Mouse (Mus musculus) embryonic facial prominence, embryonic 12.5 days (tissue): Measurements from ENCODE around the gene Strada. TPM values are rescaled to one million over a fixed set of nuclear protein-coding genes. Genes with fewer than 3 reads are reported as not detected.
"Not testable (repeated sequence)": the region's sequence is repeated elsewhere in the genome, so short reads cannot be mapped to it uniquely, and the experiment has no call there.

Source experiments
- ATAC-seq: fragments of 200-750 bp; cut with Nextera tagmentation; 2 replicates; pipeline ENCODE4 v1.8.0; 2017; ENCODE audit not compliant: insufficient number of reproducible peaks, insufficient read depth, low FRiP score, low TSS enrichment
- H3K27ac ChIP-seq: fragments of 300-500 bp; sonication (generic); 2 replicates; pipeline ENCODE4 v1.5.1; 2016; ENCODE audit warnings: mild to moderate bottlenecking
- H3K27me3 ChIP-seq: fragments of 300-500 bp; sonication (generic); 2 replicates; pipeline ENCODE4 v1.6.1; 2016; ENCODE audit warnings: mild to moderate bottlenecking, moderate library complexity
- H3K36me3 ChIP-seq: fragments of 300-500 bp; sonication (generic); 2 replicates; pipeline ENCODE4 v1.6.1; 2016; ENCODE audit warnings: mild to moderate bottlenecking
- H3K4me1 ChIP-seq: fragments of 300-500 bp; sonication (generic); 2 replicates; pipeline ENCODE4 v1.6.1; 2016
- H3K4me2 ChIP-seq: fragments of 300-500 bp; sonication (generic); replicated peaks from 2 replicates; pipeline ENCODE4 v1.6.1; 2016; ENCODE audit warnings: mild to moderate bottlenecking, moderate library complexity
- H3K4me3 ChIP-seq: fragments of 300-500 bp; sonication (generic); 2 replicates; pipeline ENCODE4 v1.5.1; 2016; ENCODE audit warnings: mild to moderate bottlenecking
- H3K9ac ChIP-seq: fragments of 300-500 bp; sonication (generic); 2 replicates; pipeline ENCODE4 v1.6.1; 2016; ENCODE audit warnings: mild to moderate bottlenecking, moderate library complexity
- H3K9me3 ChIP-seq: fragments of 300-500 bp; sonication (generic); 2 replicates; pipeline ENCODE4 v1.6.1; 2016; ENCODE audit warnings: mild to moderate bottlenecking, moderate library complexity
- WGBS: fragments of 180-500 bp; shearing (Covaris S2); methylation state at CpG from one replicate; pipeline ENCODE4 v1.1.7; 2016; 5-methylcytosine and 5-hydroxymethylcytosine counted together
- polyA plus RNA-seq: library from polyadenylated mRNA; unstranded; fragments of >200 nt; fragmentation: Nextera tagmentation; extraction: Ambion mirVana; gene quantifications from 2 replicates; pipeline ENCODE4 v1.2.1, GENCODE M21; 2016

Gene Strada
- polyA plus RNA-seq, 1 experiment from 2014 or later: 35.4 TPM

- WGBS: 81% methylated on average over 8 of the region's 8 CpGs
- no peak for ATAC-seq
These were observed 49.8 kb downstream of the Strada start for GRCm38 (mm10) chr11:106152132-106152531.

GRCm38 (mm10) chr11:106151219-106151618, 50.7 kb downstream of the Strada start:
- WGBS: 92% methylated on average over 3 of the region's 3 CpGs
- H3K9me3 ChIP-seq: no peaks in the 10 kb centered on the region
- no peak overlapping the region for H3K4me3 ChIP-seq
- no peak overlapping the region for H3K9ac ChIP-seq
- no peak overlapping the region for H3K4me2 ChIP-seq
- H3K4me1 ChIP-seq: peaks cover 3% of the 10 kb centered on the region; the same call in 1 of the 2 replicates
- H3K36me3 ChIP-seq: peaks cover 79% of the 10 kb centered on the region
- no peaks in the 10 kb centered on the region for H3K27me3 ChIP-seq
- no peak for ATAC-seq
- no peak overlapping the region for H3K27ac ChIP-seq

More at GRCm38 (mm10) chr11:106152132-106152531, 49.8 kb downstream of the Strada start:
- Histone ChIP-seq H3K4me3 (no peak overlapping the region), H3K4me2 (no peak overlapping the region), H3K9ac (no peak overlapping the region), H3K9me3 (no peaks in the 10 kb centered on the region), H3K4me1 (peaks cover 12% of the 10 kb centered on the region), H3K36me3 (peaks cover 88% of the 10 kb centered on the region), H3K27ac (no peak overlapping the region), H3K27me3 (no peaks in the 10 kb centered on the region)

- peaks cover 6% of the 10 kb centered on the region; the same call in 1 of the 2 replicates for H3K4me1 ChIP-seq
- WGBS: 38% methylated on average over 8 of the region's 8 CpGs
- peaks cover 10% of the 10 kb centered on the region for H3K36me3 ChIP-seq
- H3K4me2 ChIP-seq: peak overlapping the region; percentile 12; the same call in 1 of the 2 replicates
- peak overlapping the region; percentile 70 for H3K27ac ChIP-seq
- ATAC-seq: 0 out of 2 replicates have a peak, but pooled peaks have one; percentile 22
- H3K27me3 ChIP-seq: no peaks in the 10 kb centered on the region
- H3K9me3 ChIP-seq: no peaks in the 10 kb centered on the region
- H3K4me3 ChIP-seq: no peak overlapping the region
- no peak overlapping the region for H3K9ac ChIP-seq
These were observed 67.1 kb downstream of the Strada start for GRCm38 (mm10) chr11:106134580-106135528.

GRCm38 (mm10) chr11:106132516-106132915, 69.5 kb downstream of the Strada start:
- Histone ChIP-seq H3K4me1 (peaks cover 6% of the 10 kb centered on the region; the same call in 1 of the 2 replicates), H3K36me3 (peaks cover 18% of the 10 kb centered on the region)

GRCm38 (mm10) chr11:106129477-106129876, 72.5 kb downstream of the Strada start:
- Histone ChIP-seq H3K4me3 (no peak overlapping the region), H3K27me3 (no peaks in the 10 kb centered on the region), H3K27ac (no peak overlapping the region), H3K9me3 (no peaks in the 10 kb centered on the region), H3K9ac (no peak overlapping the region), H3K36me3 (peaks cover 19% of the 10 kb centered on the region), H3K4me1 (0 out of 2 replicates have a peak, but pooled peaks cover under 1% of the 10 kb centered on the region), H3K4me2 (no peak overlapping the region)
- no peak for ATAC-seq
- WGBS: 98% methylated on average over 1 of the region's 1 CpGs

More at GRCm38 (mm10) chr11:106132516-106132915, 69.5 kb downstream of the Strada start:
- WGBS: 94% methylated on average over 5 of the region's 5 CpGs
- Histone ChIP-seq H3K27me3 (no peaks in the 10 kb centered on the region), H3K27ac (no peak overlapping the region), H3K9me3 (no peaks in the 10 kb centered on the region), H3K4me2 (no peak overlapping the region), H3K9ac (no peak overlapping the region), H3K4me3 (no peak overlapping the region)
- no peak for ATAC-seq

GRCm38 (mm10) chr11:106126727-106127373, 75.1 kb downstream of the Strada start:
- not testable (repeated sequence) for ATAC-seq, H3K27me3 ChIP-seq, H3K4me3 ChIP-seq, H3K4me1 ChIP-seq, H3K4me2 ChIP-seq, H3K9ac ChIP-seq, H3K27ac ChIP-seq, H3K9me3 ChIP-seq
- 94% methylated on average over 5 of the region's 6 CpGs for WGBS
- H3K36me3 ChIP-seq: peaks cover 43% of the 10 kb centered on the region

- WGBS: 73% methylated on average over 1 of the region's 1 CpGs
These were observed 76.1 kb downstream of the Strada start for GRCm38 (mm10) chr11:106125827-106126226.

GRCm38 (mm10) chr11:106124784-106125183, 77.2 kb downstream of the Strada start:
- Histone ChIP-seq H3K9me3 (no peaks in the 10 kb centered on the region), H3K4me1 (no peaks in the 10 kb centered on the region), H3K27me3 (no peaks in the 10 kb centered on the region), H3K4me3 (no peak overlapping the region), H3K27ac (no peak overlapping the region), H3K36me3 (peaks cover 48% of the 10 kb centered on the region), H3K9ac (no peak overlapping the region), H3K4me2 (no peak overlapping the region)
- no peak for ATAC-seq
- WGBS: 78% methylated on average over 4 of the region's 4 CpGs

More at GRCm38 (mm10) chr11:106125827-106126226, 76.1 kb downstream of the Strada start:
- H3K9ac ChIP-seq: no peak overlapping the region
- H3K4me3 ChIP-seq: no peak overlapping the region
- H3K4me2 ChIP-seq: no peak overlapping the region
- no peaks in the 10 kb centered on the region for H3K27me3 ChIP-seq
- no peaks in the 10 kb centered on the region for H3K9me3 ChIP-seq
- H3K4me1 ChIP-seq: no peaks in the 10 kb centered on the region
- H3K27ac ChIP-seq: no peak overlapping the region
- no peak for ATAC-seq
- H3K36me3 ChIP-seq: peaks cover 48% of the 10 kb centered on the region

GRCm38 (mm10) chr11:106122736-106123135, 79.2 kb downstream of the Strada start:
- 88% methylated on average over 3 of the region's 3 CpGs for WGBS
- Histone ChIP-seq H3K27ac (no peak overlapping the region), H3K4me2 (no peak overlapping the region), H3K36me3 (peaks cover 54% of the 10 kb centered on the region), H3K4me1 (no peaks in the 10 kb centered on the region), H3K4me3 (no peak overlapping the region), H3K27me3 (no peaks in the 10 kb centered on the region), H3K9me3 (no peaks in the 10 kb centered on the region), H3K9ac (no peak overlapping the region)
- ATAC-seq: no peak

- Histone ChIP-seq H3K36me3 (peaks cover 54% of the 10 kb centered on the region), H3K4me1 (no peaks in the 10 kb centered on the region), H3K4me3 (no peak overlapping the region), H3K27ac (no peak overlapping the region), H3K27me3 (no peaks in the 10 kb centered on the region), H3K9me3 (no peaks in the 10 kb centered on the region), H3K4me2 (no peak overlapping the region), H3K9ac (no peak overlapping the region)
- ATAC-seq: no peak
- 93% methylated on average over 5 of the region's 5 CpGs for WGBS
These were observed 79.7 kb downstream of the Strada start for GRCm38 (mm10) chr11:106122221-106122620.
